Mouse (Mus musculus) MEL (cell line): ENCODE data around the gene Pcsk5. TPM values are rescaled to one million over a fixed set of nuclear protein-coding genes. Genes with fewer than 3 reads are reported as not detected.

Experiments used
- DNase-seq: peaks from one replicate; pipeline ENCODE4 v3.0.0; 2011; ENCODE audit warnings: low read depth, low spot score
- H3K27ac ChIP-seq: 2 replicates; pipeline ENCODE4 v1.5.1; 2012; ENCODE audit warnings: low read depth, mild to moderate bottlenecking, control low read depth, low read length, moderate library complexity; ENCODE audit not compliant: control insufficient read depth
- H3K27me3 ChIP-seq, 2 experiments: fragments of 150-350 bp in 1 of 2; sonication (generic) in 1 of 2; 2 replicates each; pipeline ENCODE4 v1.6.1; 2012; ENCODE audit warnings: low read length in 2 of 2, mild to moderate bottlenecking in 2 of 2, improper control_type of control experiment in 1 of 2, moderate library complexity in 1 of 2; ENCODE audit not compliant: insufficient read depth in 2 of 2, control insufficient read depth in 1 of 2
- H3K36me3 ChIP-seq, 2 experiments: 2 replicates each; pipeline ENCODE4 v1.6.1; 2012 to 2014; ENCODE audit warnings: low read length in 2 of 2, improper control_type of control experiment in 1 of 2, inconsistent platforms in 1 of 2, mild to moderate bottlenecking in 1 of 2; ENCODE audit not compliant: insufficient read depth in 2 of 2, control insufficient read depth in 1 of 2
- H3K4me1 ChIP-seq, 2 experiments: fragments of 150-350 bp in 1 of 2; sonication (generic) in 1 of 2; 2 replicates each; pipeline ENCODE4 v1.6.1; 2012; ENCODE audit warnings: low read length in 2 of 2, improper control_type of control experiment in 1 of 2, mild to moderate bottlenecking in 1 of 2; ENCODE audit not compliant: insufficient read depth in 2 of 2, control insufficient read depth in 1 of 2
- H3K4me3 ChIP-seq, 2 experiments: fragments of 150-350 bp in 1 of 2; sonication (generic) in 1 of 2; 2 replicates each; pipeline ENCODE4 v1.5.1; 2012; ENCODE audit warnings: low read depth in 2 of 2, low read length in 2 of 2, mild to moderate bottlenecking in 2 of 2, moderate library complexity in 2 of 2, control low read depth in 1 of 2, improper control_type of control experiment in 1 of 2; ENCODE audit not compliant: control insufficient read depth in 1 of 2, insufficient read depth in 1 of 2
- H3K79me2 ChIP-seq: 2 replicates; pipeline ENCODE4 v1.6.1; 2012; ENCODE audit warnings: mild to moderate bottlenecking, low read length, moderate library complexity; ENCODE audit not compliant: control insufficient read depth, poor library complexity, insufficient read depth
- H3K9ac ChIP-seq: 2 replicates; pipeline ENCODE4 v1.6.1; 2012; ENCODE audit warnings: low read depth, mild to moderate bottlenecking, control low read depth, low read length, moderate library complexity; ENCODE audit not compliant: control insufficient read depth, poor library complexity, severe bottlenecking
- H3K9me3 ChIP-seq: fragments of 150-350 bp; sonication (generic); replicated peaks from 2 replicates; pipeline ENCODE4 v1.6.1; 2012; ENCODE audit warnings: mild to moderate bottlenecking, low read length, improper control_type of control experiment, moderate library complexity; ENCODE audit not compliant: insufficient read depth
- BHLHE40 ChIP-seq: IDR thresholded peaks from 2 replicates; pipeline ENCODE4 v1.6.1; 2012; ENCODE audit warnings: low read depth, mild to moderate bottlenecking, inconsistent platforms, low read length, improper control_type of control experiment, borderline replicate concordance
- CHD1 ChIP-seq: IDR thresholded peaks from 2 replicates; pipeline ENCODE4 v1.6.1; 2012; ENCODE audit warnings: low read depth, mild to moderate bottlenecking, inconsistent platforms, low read length, improper control_type of control experiment
- GABPA ChIP-seq: IDR thresholded peaks from 2 replicates; pipeline ENCODE4 v1.6.1; 2012; ENCODE audit warnings: low read depth, mild to moderate bottlenecking, inconsistent platforms, low read length, improper control_type of control experiment, moderate library complexity
- GATA1 ChIP-seq: IDR thresholded peaks from 2 replicates; pipeline ENCODE4 v1.6.1; 2011; ENCODE audit warnings: low read depth, low read length, improper control_type of control experiment
- MAFK ChIP-seq: IDR thresholded peaks from 2 replicates; pipeline ENCODE4 v1.6.1; 2011; ENCODE audit warnings: low read depth, mild to moderate bottlenecking, low read length, improper control_type of control experiment, borderline replicate concordance
- MAX ChIP-seq: IDR thresholded peaks from 2 replicates; pipeline ENCODE4 v1.6.1; 2011; ENCODE audit warnings: low read length, improper control_type of control experiment
- MAZ ChIP-seq: IDR thresholded peaks from 2 replicates; pipeline ENCODE4 v1.6.1; 2012; ENCODE audit warnings: low read depth, mild to moderate bottlenecking, inconsistent platforms, low read length, improper control_type of control experiment
- MEF2A ChIP-seq: IDR thresholded peaks from 2 replicates; pipeline ENCODE4 v1.6.1; 2014; ENCODE audit warnings: low read depth, mild to moderate bottlenecking, inconsistent platforms, low read length, improper control_type of control experiment; ENCODE audit not compliant: poor library complexity, insufficient replicate concordance, severe bottlenecking; ENCODE audit errors: extremely low read depth
- POLR2A ChIP-seq, 2 experiments: IDR thresholded peaks; 2 replicates each; pipeline ENCODE4 v1.6.1; 2011 to 2012; ENCODE audit warnings: low read length in 2 of 2, mild to moderate bottlenecking in 2 of 2, control low read depth in 1 of 2, improper control_type of control experiment in 1 of 2, low read depth in 1 of 2, moderate library complexity in 1 of 2; ENCODE audit not compliant: control insufficient read depth in 1 of 2, insufficient read depth in 1 of 2, poor library complexity in 1 of 2
- POLR2AphosphoS2 ChIP-seq: IDR thresholded peaks from 2 replicates; pipeline ENCODE4 v1.6.1; 2011; ENCODE audit warnings: low read length, improper control_type of control experiment
- RAD21 ChIP-seq: IDR thresholded peaks from 2 replicates; pipeline ENCODE4 v1.6.1; 2011; ENCODE audit warnings: mild to moderate bottlenecking, low read depth, low read length, improper control_type of control experiment
- SIN3A ChIP-seq: IDR thresholded peaks from 2 replicates; pipeline ENCODE4 v1.6.1; 2012; ENCODE audit warnings: low read length, improper control_type of control experiment, inconsistent platforms
- TAL1 ChIP-seq: IDR thresholded peaks from 2 replicates; pipeline ENCODE4 v1.6.1; 2012; ENCODE audit warnings: mild to moderate bottlenecking, inconsistent platforms, low read length, moderate library complexity, mixed read lengths
- TBP ChIP-seq: IDR thresholded peaks from 2 replicates; pipeline ENCODE4 v1.8.0; 2011; ENCODE audit warnings: low read depth, low read length, improper control_type of control experiment
- TCF12 ChIP-seq: IDR thresholded peaks from 2 replicates; pipeline ENCODE4 v1.6.1; 2014; ENCODE audit warnings: low read depth, mild to moderate bottlenecking, inconsistent platforms, low read length, improper control_type of control experiment, moderate library complexity
- UBTF ChIP-seq: IDR thresholded peaks from 2 replicates; pipeline ENCODE4 v1.6.1; 2012; ENCODE audit warnings: low read depth, mild to moderate bottlenecking, inconsistent platforms, low read length, improper control_type of control experiment, moderate library complexity, borderline replicate concordance; ENCODE audit not compliant: insufficient read depth
- USF1 ChIP-seq: IDR thresholded peaks from 2 replicates; pipeline ENCODE4 v1.6.1; 2014; ENCODE audit warnings: low read depth, mild to moderate bottlenecking, inconsistent platforms, low read length, improper control_type of control experiment, moderate library complexity
- USF2 ChIP-seq, 2 experiments: IDR thresholded peaks; 2 replicates each; pipeline ENCODE4 v1.6.1; 2011 to 2012; ENCODE audit warnings: improper control_type of control experiment in 2 of 2, low read length in 2 of 2, borderline replicate concordance in 1 of 2, inconsistent platforms in 1 of 2, low read depth in 1 of 2, mild to moderate bottlenecking in 1 of 2; ENCODE audit not compliant: insufficient read depth in 1 of 2
- ZC3H11A ChIP-seq: IDR thresholded peaks from 2 replicates; pipeline ENCODE4 v1.6.1; 2012; ENCODE audit warnings: low read depth, mild to moderate bottlenecking, inconsistent platforms, low read length, improper control_type of control experiment
- ZMIZ1 ChIP-seq: IDR thresholded peaks from 2 replicates; pipeline ENCODE4 v1.6.1; 2012; ENCODE audit warnings: low read depth, mild to moderate bottlenecking, inconsistent platforms, low read length, improper control_type of control experiment, moderate library complexity
- polyA plus RNA-seq, 2 experiments: library from polyadenylated mRNA; stranded (reverse) in 1 of 2; unstranded in 1 of 2; fragments of >175 nt in 1 of 2; fragments of >200 nt in 1 of 2; gene quantifications; 2 replicates each; pipeline versions ENCODE4 v1.2.1 to v1.2.4; 2012; ENCODE audit warnings: low replicate concordance in 2 of 2, low read depth in 1 of 2; ENCODE audit not compliant: insufficient read length in 2 of 2, insufficient read depth in 1 of 2, missing spikeins in 1 of 2
- total RNA-seq: library from RNA; depleted of rRNA; stranded (reverse); fragments of 300-350 nt; gene quantifications from 2 replicates; pipeline ENCODE4 v1.2.3, GENCODE M21; 2012

Gene Pcsk5
- total and polyA plus RNA-seq, 3 experiments = not detected

- H3K36me3 ChIP-seq = no peaks in the 10 kb centered on the region
- TF ChIP-seq MAX (no peak), GATA1 (no peak), BHLHE40 (no peak), TAL1 (no peak), ZMIZ1 (no peak), MEF2A (no peak), USF2 (IDR thresholded peaks at IDR 0.05; ENCODE audit: borderline replicate concordance in 1 of 2, insufficient read depth in 1 of 2, low read depth in 1 of 2, low read length in 2 of 2) (no peak), POLR2AphosphoS2 (no peak), TCF12 (no peak), SIN3A (no peak), ZC3H11A (no peak), MAZ (no peak), UBTF (no peak)
- DNase-seq = no peak
Observed at GRCm38 (mm10) chr19:17555159-17555558, 282.3 kb downstream of the Pcsk5 start.

GRCm38 (mm10) chr19:17554571-17554970, 282.9 kb downstream of the Pcsk5 start:
- no peak overlapping the region for H3K4me3 ChIP-seq
- H3K9ac ChIP-seq = no peak overlapping the region
- TF ChIP-seq CHD1 (no peak), MAFK (no peak), RAD21 (no peak), USF2 (IDR thresholded peaks at IDR 0.05; ENCODE audit: borderline replicate concordance in 1 of 2, insufficient read depth in 1 of 2, low read depth in 1 of 2, low read length in 2 of 2) (no peak), GABPA (no peak), POLR2A (IDR thresholded peaks at IDR 0.05; ENCODE audit: control insufficient read depth in 1 of 2, insufficient read depth in 1 of 2, low read depth in 1 of 2, low read length in 2 of 2, poor library complexity in 1 of 2) (no peak), TBP (no peak), USF1 (no peak), MAX (no peak), SIN3A (no peak)
- H3K4me1 ChIP-seq = no peaks in the 10 kb centered on the region
- no peaks in the 10 kb centered on the region for H3K36me3 ChIP-seq
- H3K27me3 ChIP-seq = no peaks in the 10 kb centered on the region
- H3K79me2 ChIP-seq = no peaks in the 10 kb centered on the region
- DNase-seq = no peak
- H3K9me3 ChIP-seq = no peaks in the 10 kb centered on the region
- no peak overlapping the region for H3K27ac ChIP-seq

More at GRCm38 (mm10) chr19:17555159-17555558, 282.3 kb downstream of the Pcsk5 start:
- H3K4me3 ChIP-seq = no peak overlapping the region
- H3K9me3 ChIP-seq = no peaks in the 10 kb centered on the region
- no peaks in the 10 kb centered on the region for H3K79me2 ChIP-seq
- H3K9ac ChIP-seq = no peak overlapping the region
- H3K27me3 ChIP-seq = no peaks in the 10 kb centered on the region
- H3K4me1 ChIP-seq = no peaks in the 10 kb centered on the region
- H3K27ac ChIP-seq = no peak overlapping the region
